Mouse (Mus musculus) macrophage (primary cell): Measurements from ENCODE around the gene Aplf. TPM values are rescaled to one million over a fixed set of nuclear protein-coding genes. Genes with fewer than 3 reads are reported as not detected.
"Not testable (repeated sequence)": the region's sequence is repeated elsewhere in the genome, so short reads cannot be mapped to it uniquely, and the experiment has no call there.

Experiments used
- H3K27ac ChIP-seq: fragments of 350-480 bp; formaldehyde crosslinking; 2 replicates; pipeline ENCODE4 v1.9.0; 2021
- H3K36me3 ChIP-seq: fragments of 350-480 bp; formaldehyde crosslinking; 2 replicates; pipeline ENCODE4 v1.9.0; 2021; ENCODE audit errors: inconsistent target
- H3K4me3 ChIP-seq: fragments of 350-480 bp; formaldehyde crosslinking; 2 replicates; pipeline ENCODE4 v1.9.0; 2021; ENCODE audit errors: inconsistent target
- H3K79me2 ChIP-seq: fragments of 350-480 bp; formaldehyde crosslinking; 2 replicates; pipeline ENCODE4 v1.9.0; 2021; ENCODE audit errors: inconsistent target
- WGBS: methylation state at CpG from one replicate; pipeline ENCODE4 v1.1.7; 2026; ENCODE audit warnings: inconsistent platforms; ENCODE audit not compliant: missing documents; 5-methylcytosine and 5-hydroxymethylcytosine counted together
- polyA plus RNA-seq: library from polyadenylated mRNA; stranded (reverse); fragments of 250-400 nt; gene quantifications from 3 replicates; pipeline ENCODE4 v1.2.4, GENCODE M21; 2018; ENCODE audit warnings: inconsistent platforms

The Aplf gene
- polyA plus RNA-seq, 1 experiment from 2014 or later, result 8.1 TPM

DNA sequence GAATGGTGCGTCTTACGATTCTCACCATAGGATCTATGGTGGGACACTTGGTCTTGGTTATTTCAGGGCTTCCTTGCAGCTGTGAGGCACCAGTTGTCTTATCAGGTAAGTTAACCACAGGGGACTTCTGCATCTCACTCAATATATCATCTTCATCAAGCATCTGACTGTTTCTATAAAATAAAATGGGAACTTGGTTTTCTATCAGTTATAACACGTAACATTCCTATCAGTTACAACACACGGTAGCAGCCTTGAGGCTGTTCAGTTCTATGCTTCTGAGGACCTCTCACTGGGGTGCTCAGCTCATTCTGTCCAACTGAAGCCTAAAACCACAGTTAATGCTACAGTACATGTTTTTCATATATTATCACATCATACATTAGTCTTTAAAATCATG is 13.2 kb downstream of the Aplf start:
- Histone ChIP-seq H3K36me3 (no peaks in the 10 kb centered on the region), H3K4me3 (no peak overlapping the region), H3K27ac (no peak overlapping the region), H3K79me2 (no peaks in the 10 kb centered on the region)
- 85% methylated on average over 4 of the region's 4 CpGs for WGBS

DNA sequence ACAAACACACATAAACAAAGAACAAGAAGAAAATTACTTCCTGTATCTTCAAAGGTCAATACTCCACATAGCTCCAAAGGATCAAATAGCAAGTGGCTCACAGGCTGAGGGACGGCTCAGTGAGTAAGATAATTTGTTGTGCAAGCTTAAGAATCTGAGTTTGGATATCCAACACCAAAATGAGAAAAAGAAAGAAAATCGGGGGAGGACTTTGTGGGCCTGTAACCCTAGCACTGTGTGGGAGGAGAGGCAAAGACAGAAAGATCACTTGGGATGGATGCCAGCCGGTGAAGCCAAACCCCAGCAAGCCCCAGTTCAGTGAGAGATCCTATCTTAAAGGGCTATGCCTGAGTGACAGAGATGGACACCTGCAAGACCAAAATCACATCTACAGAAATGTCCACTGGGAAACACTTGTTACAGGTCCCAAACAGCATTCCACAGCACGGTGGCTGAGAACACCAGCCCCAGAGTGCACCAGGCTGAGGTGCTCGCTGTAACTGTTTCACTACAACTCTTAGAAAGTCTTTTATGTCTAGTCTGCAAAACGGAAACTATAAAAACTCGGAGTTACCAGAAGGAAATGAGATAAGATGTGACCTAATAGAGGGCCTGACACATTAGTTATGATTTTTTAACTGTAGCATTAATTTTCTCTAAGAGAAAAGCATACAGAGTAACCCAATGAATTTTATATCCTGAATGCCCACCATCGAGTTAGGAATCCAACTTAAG is 17.9 kb downstream of the Aplf start:
- no peak overlapping the region for H3K4me3 ChIP-seq
- H3K27ac ChIP-seq, result no peak overlapping the region
- H3K36me3 ChIP-seq, result no peaks in the 10 kb centered on the region
- WGBS, result 28% methylated on average over 8 of the region's 8 CpGs
- no peaks in the 10 kb centered on the region for H3K79me2 ChIP-seq

DNA sequence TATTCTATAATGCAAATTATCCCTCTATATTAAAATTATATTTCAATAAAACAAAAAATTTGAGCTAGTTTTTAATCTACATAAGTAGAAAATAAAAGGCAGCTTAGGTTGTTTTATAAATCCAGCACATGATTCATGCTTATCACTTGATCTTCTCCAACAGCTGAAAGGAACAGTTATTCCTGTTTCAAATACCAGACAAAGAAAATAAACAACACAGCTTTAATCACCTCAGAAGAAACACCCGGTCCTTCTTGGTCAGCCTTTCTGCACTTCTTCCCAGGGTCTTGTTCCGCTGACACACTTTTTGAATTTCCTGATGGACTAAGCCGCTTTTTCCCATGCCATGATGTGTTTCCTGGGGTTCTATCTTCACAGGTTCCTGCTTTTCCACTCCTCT is 18.5 kb downstream of the Aplf start:
- H3K36me3 ChIP-seq, result no peaks in the 10 kb centered on the region
- no peak overlapping the region for H3K27ac ChIP-seq
- no peaks in the 10 kb centered on the region for H3K79me2 ChIP-seq
- no peak overlapping the region for H3K4me3 ChIP-seq
- WGBS, result 79% methylated on average over 3 of the region's 3 CpGs

DNA sequence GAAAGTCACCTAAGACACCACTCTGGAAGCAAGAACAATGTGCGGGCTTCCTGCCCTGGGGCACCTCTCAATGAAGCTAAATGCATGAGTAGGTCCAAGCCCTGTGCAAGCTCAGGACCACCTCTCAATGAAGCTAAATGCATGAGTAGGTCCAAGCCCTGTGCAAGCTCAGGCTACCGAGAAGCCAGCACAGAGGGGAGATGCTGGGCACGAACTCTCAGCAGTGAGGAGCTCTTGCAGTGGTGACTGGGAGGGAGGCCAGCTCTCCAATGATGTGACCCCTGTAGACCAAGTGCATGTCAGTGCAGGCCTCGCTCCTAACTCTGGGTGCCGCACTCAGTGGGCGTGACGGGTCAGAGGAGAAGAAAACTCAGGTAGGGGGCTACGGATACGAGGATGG is 19.3 kb downstream of the Aplf start:
- no peaks in the 10 kb centered on the region for H3K79me2 ChIP-seq
- no peaks in the 10 kb centered on the region for H3K36me3 ChIP-seq
- WGBS, result 98% methylated on average over 9 of the region's 9 CpGs
- no peak overlapping the region for H3K27ac ChIP-seq
- no peak overlapping the region for H3K4me3 ChIP-seq

DNA sequence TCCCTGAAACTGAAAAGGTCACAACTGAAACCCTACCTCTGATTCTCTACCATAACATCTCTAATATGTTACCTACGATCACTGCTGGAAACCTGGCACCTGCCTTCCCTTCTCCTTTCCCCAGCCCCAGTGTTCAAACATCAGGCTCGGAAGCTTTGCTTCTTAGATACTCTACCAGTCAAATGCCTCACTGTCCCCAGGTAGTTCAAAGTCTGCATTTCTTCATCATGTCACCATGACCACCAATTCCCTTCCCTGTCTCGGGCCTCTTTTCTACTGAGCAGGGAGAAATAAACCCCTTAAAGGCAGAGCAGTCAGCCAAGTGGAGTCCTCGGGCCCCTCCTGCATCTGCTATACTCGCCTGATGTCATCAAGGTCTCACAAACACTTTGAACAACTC is 20.2 kb downstream of the Aplf start:
- Histone ChIP-seq H3K36me3 (no peaks in the 10 kb centered on the region), H3K79me2 (no peaks in the 10 kb centered on the region), H3K27ac (no peak overlapping the region), H3K4me3 (no peak overlapping the region)
- WGBS, result 93% methylated on average over 5 of the region's 5 CpGs

DNA sequence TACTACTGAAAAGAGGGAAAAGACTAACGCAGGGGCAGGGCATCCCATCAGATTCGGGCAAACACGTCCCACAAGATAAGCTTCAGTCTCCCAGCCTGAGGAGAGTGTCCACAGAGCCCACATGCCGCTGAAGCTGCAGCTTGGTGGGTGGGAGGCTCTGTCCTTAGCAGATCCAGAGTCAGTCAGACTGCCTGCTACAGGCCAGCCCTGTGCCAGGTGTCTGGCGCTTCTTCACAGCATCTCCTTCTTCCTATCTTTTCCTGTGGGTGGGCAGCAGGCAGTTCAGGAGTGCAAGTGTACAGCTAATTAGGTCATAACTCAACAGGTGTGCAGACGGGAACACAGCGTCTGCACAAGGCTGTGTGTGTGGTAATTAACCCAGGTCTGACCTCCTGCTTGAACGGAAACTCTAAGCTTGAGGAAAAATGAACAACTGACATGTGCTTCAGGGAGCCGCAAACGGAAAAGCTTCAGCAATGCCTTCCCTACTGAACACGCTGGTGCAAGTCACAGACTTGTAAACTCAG is 33.8 kb downstream of the Aplf start:
- no peak overlapping the region for H3K4me3 ChIP-seq
- no peaks in the 10 kb centered on the region for H3K79me2 ChIP-seq
- no peak overlapping the region for H3K27ac ChIP-seq
- no peaks in the 10 kb centered on the region for H3K36me3 ChIP-seq
- WGBS, result 93% methylated on average over 9 of the region's 11 CpGs

DNA sequence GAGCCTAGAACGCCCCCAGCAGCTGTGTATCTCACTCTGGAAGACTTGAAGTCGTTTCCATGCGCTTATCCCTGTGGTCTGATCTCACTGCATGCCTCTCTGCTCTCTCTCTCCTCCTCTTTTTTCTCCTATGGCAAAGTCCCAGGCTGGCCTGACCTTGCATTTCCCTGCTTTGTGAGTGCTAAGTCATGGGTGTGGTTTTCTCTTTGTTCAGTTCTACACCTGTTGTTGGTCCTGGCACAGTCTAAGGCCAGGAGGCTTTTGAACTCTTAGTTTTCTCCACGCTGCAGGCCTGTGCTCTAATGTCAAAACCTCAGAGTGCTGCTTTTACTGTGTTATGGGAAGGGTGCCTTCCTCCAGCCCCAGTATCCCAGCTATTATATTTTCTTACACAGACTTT is 39.8 kb downstream of the Aplf start:
- Histone ChIP-seq H3K4me3 (no peak overlapping the region), H3K36me3 (no peaks in the 10 kb centered on the region), H3K27ac (no peak overlapping the region), H3K79me2 (no peaks in the 10 kb centered on the region)
- 95% methylated on average over 4 of the region's 4 CpGs for WGBS

DNA sequence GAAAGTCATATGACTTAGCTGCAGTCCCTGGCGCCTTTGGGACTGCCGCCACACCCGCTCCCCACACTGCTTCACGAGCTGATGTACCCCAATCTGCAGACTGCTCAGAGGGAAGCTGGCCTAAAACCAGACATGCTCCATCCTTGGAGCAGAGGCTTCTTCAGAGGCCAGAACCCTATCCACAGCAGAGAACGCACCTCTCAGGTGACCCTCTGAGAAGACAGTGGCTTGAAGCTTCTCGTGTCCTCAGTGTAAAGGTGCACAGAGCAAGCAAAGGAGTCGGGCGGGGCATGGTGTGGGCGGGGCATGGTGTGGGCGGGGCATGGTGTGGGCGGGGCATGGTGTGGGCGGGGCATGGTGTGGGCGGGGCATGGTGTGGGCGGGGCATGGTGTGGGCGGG is 43.1 kb downstream of the Aplf start:
- H3K27ac ChIP-seq, H3K79me2 ChIP-seq: not testable (repeated sequence)
- 97% methylated on average over 8 of the region's 15 CpGs for WGBS

DNA sequence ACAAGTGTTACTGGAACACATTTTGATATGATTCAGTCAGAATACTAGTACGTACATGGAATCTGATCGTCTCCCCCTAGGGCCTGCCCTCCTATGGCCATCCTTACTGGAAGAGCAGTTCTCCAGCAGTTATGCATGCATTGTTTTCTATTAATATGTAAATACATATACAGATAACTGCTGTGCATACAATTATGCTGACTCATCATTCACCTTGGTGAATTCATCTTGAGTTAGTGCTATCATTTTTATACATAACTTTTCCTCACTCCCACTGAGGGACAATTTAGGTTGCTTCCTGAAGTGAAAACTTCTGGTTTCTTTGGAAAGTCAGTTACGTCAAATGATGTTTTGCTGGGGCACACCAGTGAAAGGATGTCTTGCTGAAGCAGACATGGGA is 48.8 kb downstream of the Aplf start:
- no peak overlapping the region for H3K27ac ChIP-seq
- H3K79me2 ChIP-seq, result no peaks in the 10 kb centered on the region
- no peaks in the 10 kb centered on the region for H3K36me3 ChIP-seq
- 94% methylated on average over 3 of the region's 3 CpGs for WGBS
- H3K4me3 ChIP-seq, result no peak overlapping the region

More for the DNA sequence above, 43.1 kb downstream of the Aplf start:
- not testable (repeated sequence) for H3K36me3 ChIP-seq, H3K4me3 ChIP-seq

DNA sequence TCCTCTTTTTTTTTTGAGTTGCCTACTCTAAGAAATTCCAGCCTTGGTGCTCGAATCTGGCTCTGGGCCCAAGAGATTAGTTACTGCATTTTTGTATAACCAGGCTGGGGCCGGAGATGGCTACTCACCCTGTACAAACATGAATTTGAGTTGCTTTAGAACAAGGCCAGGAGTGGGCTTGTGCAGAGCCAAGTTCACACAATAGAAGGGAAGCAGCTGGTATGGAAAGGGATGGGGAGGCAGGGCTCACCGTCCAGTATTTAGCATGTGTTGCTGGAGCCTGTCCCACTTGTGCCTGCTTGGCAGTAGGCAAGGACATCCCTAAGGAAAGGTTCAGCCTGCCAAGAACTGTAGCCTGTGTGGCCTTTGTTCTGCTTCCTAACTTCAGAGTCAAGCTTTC is 50.7 kb downstream of the Aplf start:
- 84% methylated on average over 3 of the region's 3 CpGs for WGBS
- Histone ChIP-seq H3K79me2 (no peaks in the 10 kb centered on the region), H3K4me3 (no peak overlapping the region), H3K27ac (no peak overlapping the region), H3K36me3 (no peaks in the 10 kb centered on the region)

DNA sequence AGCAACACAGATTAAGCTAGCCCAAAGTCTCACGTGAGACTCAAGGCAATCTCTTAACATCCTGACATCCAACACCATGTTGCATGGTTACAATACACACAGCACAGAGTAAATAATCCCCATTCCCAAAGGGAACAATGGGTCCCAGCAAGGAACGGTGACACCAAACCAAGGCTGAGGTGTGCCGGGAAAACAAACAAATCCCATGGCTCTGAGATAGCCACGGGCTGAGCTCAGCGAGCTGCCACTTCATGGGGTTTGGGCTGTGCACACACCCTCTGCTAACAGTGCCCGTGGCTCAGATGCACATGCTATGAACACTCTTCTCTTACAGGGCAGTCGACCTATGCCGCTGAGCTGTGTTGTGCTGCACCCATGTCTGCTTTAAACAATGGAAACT is 54.0 kb downstream of the Aplf start:
- no peaks in the 10 kb centered on the region for H3K79me2 ChIP-seq
- no peaks in the 10 kb centered on the region for H3K36me3 ChIP-seq
- 83% methylated on average over 8 of the region's 8 CpGs for WGBS
- no peak overlapping the region for H3K4me3 ChIP-seq
- H3K27ac ChIP-seq, result no peak overlapping the region

DNA sequence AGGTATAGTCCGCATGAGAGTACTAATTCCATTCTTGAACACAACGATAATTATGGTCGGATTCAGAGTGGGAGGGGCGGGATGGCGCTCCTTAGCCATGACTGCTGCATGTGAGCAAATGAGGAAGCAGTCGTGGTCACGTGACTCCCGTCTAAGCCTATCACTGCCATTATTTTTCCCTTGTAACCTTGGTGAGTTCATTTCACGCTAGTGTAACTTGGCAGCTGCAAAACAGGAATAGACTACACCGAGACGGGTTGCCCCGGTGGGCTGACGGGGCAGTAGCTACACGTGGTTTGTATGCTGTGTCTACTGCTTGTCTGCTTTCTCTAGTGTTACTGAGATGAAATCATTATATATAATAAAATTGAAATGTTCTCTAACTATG is 56.3 kb downstream of the Aplf start:
- Histone ChIP-seq H3K79me2 (no peaks in the 10 kb centered on the region), H3K36me3 (no peaks in the 10 kb centered on the region), H3K27ac (no peak overlapping the region), H3K4me3 (no peak overlapping the region)
- WGBS, result 90% methylated on average over 14 of the region's 14 CpGs

DNA sequence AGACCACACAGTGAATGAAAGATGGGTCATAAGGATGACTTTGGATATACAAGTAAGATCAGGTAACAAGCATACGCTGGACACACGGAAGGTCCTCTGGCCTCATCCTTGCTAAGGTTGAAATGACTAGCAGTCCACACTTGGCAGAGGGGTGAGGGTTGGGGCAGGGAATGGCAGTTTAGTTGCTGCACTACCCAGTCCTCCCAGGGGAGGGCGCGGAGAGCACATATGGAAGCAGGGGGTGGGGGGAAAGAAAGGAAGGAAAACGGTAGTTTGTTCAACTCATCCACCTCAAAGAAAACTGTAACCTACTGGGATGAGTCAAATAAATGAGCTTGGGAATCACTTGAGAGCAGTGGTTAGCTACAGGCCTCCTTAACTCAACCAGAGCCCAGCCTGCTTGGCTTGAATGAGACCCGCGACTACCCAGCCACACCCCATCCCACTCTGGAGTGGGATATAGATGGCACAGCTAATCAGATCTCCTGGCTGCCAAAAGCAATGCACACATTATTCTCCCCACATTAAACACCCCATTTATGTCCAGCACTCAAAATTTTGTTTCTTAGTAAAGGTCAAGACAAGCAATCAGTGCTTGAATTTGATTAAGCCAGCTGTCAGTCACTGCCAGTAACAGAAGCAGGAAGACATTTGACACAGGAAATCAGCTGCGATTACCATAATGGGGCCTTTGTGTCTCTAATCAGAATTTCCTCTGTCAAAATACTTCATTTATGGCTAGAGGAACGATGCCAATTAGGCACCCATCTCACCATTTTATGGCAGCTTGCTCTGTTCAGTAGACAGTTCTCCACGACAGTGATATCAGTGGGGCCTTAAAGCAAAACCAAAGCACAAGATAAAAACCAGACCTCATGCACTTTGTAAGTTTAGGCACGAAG is 56.9 kb downstream of the Aplf start:
- no peak overlapping the region for H3K4me3 ChIP-seq
- 67% methylated on average over 11 of the region's 11 CpGs for WGBS
- H3K27ac ChIP-seq, result no peak overlapping the region
- H3K36me3 ChIP-seq, result no peaks in the 10 kb centered on the region
- H3K79me2 ChIP-seq, result no peaks in the 10 kb centered on the region

DNA sequence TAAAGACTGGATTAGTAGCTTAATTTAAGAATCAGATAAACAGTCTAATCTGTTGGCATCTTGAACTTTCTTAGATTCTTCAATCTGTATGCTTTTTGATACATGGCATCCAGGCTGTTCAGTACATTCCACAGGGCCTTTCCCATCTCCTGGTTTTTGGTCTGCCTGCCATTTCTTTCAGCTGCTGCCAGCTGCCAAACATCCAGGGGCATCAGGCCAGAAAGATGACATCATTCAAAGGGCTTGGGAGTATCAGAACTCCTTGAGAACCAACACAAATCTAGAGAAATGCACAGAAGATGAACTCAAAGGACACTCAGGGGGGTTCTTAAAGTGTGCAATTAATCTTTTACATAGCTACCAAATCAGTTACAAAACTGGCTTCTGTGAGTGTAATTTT is 72.2 kb downstream of the Aplf start:
- no peaks in the 10 kb centered on the region for H3K79me2 ChIP-seq
- no peak overlapping the region for H3K4me3 ChIP-seq
- no peak overlapping the region for H3K27ac ChIP-seq
- H3K36me3 ChIP-seq, result no peaks in the 10 kb centered on the region

DNA sequence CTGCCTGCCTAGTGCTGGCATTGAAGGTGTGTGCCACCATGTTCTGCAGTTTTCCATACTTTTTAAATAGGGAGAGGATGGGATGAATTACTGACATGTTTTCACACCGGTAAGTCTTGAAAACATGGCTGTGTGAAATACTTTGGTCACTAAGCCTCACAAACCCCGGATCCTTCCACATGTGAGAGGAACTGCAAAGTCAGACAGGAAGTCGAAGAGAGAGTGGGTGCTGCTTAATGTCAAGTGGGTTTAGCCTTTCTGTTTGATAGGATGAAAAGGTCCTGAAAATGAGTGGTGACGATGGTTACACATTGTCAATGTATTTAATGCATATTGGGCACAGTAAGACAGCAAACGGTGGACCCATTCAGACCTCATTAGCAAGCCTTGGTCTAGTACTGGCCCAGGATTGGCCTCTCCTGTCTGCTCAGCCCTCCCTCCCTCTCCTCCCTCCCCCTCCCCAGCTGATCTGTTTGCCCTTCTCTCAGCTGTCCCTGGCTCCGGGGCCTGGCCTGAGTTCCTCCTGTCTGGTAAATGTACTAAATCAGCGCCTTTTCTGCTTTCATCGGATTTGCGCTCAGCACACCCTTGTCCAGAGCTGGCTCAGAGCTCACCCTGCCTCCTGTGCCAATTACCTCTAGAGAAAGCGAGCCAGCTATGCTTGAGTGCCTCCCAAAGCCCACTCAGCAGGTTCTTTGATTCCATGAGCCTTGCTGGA is 74.7 kb downstream of the Aplf start:
- no peaks in the 10 kb centered on the region for H3K36me3 ChIP-seq
- WGBS, result 57% methylated on average over 10 of the region's 10 CpGs
- no peak overlapping the region for H3K4me3 ChIP-seq
- H3K79me2 ChIP-seq, result no peaks in the 10 kb centered on the region
- no peak overlapping the region for H3K27ac ChIP-seq
